Mouse (Mus musculus) liver, embryonic 14 days (tissue): Measurements from ENCODE around the gene Ears2. TPM values are rescaled to one million over a fixed set of nuclear protein-coding genes. Genes with fewer than 3 reads are reported as not detected.

Source experiments
- polyA plus RNA-seq: library from polyadenylated mRNA; depleted of rRNA; stranded (reverse); fragments of >200 nt; gene quantifications from 2 replicates; pipeline ENCODE4 v1.2.3, GENCODE M21; 2012; rRNA removed

The Ears2 gene
- 3.6 and 4.1 TPM in 2 replicates for polyA plus RNA-seq

DNA sequence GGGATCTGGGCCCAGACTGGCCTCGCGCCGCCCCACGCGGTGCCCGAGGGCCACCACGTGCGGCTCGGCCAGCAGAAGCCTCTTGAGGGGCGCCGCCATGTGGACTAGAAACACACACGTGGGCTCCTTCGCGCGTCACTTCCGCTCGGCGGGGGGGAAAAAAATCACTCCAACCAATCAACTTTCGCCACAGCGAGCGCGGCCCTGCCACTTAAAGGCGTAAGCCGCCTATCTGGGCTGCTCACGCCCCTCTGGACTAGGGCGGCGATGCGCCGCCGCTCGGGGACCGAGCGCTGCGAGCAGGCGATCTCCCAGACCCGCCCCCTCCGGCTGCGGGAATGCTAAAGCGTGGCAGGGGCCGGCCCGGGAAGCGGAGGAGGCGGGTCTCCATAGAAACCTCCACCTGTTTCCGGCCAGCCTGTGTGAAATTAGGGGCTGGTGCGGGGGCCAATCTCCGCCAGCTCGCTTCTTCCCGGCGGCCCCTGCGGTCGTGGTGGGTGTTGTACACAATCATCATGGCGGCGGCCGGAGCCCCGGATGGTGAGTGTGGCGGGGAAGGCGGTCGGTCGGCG, at the start of gene Ears2, which contains the start of gene Ubfd1:
Gene Ears2 (minus strand): TSS at position 319 of the 572 bp plus-strand sequence.
Gene Ubfd1 (plus strand): TSS at position 231 of the 572 bp plus-strand sequence.

DNA sequence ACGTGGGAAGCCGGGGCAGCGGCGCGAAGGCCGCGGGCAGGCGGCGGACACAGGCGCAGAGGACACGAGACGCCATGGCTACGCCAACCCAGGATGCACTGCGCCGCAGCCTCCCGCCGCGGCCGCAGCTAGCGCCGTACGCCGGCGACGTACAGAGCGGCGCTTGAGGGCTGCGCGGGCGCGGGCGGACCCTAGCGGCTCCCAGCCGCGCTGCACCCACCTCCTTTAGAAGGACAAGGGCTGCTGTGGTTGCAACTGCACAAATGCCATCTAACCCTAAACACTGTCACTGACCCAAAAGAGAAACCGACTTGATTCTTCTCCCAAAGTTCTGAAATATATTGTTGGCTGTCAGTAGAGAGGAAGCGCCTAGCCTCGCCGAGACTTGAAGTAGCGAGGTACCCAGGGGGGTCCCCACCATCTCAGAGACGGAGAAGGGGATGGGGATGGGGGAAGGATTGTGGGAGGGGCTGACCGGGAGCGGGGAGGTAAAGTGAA, 34.7 kb upstream of the Ears2 start, which contains the start of gene Ndufab1:
Gene Ndufab1 (minus strand): TSS at position 140 of the 498 bp plus-strand sequence.

DNA sequence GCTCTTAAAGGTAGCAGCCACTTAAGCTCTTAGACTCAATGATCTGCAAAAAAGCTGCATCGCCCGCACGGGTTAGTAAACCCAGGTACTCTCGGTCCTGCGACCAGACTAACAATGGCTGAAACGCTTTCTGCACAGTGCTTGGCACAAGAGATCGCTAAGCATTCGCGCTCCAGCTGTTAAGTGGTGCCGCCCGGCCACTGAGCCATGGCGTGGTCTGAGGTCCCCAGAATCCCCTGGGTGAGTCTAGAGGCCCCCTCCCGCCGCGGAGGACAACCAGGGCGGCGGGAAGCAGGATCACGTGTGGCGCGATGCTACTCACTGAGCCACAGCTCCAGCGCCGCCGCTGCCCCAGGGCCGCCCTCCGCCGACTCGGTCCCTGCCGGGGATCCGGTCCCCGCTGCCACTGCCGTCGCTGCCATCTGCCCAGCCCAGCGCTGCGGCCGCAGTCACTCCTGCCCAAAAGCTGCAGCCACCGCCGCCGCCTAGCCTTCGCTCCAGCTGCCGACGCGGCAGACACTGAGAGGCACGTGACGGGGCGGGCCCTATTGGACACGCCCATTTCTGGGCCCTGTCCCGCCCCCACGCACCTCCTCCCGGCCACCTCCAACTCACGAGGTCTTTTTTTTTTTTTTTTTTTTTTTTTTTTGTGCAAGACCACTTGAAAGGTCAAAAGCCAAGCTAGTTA, 46.3 kb downstream of the Ears2 start, which contains the start of gene Gga2:
Gene Gga2 (minus strand): TSS at position 556 of the 688 bp plus-strand sequence.

Other genes with a start within 250 kb of the Ears2 start
- gene Scnn1b, start 202.2 kb downstream of the Ears2 start, polyA plus RNA-seq: 0.01 TPM in 1 of 2 replicates, not detected in the other
- 6.0 and 6.9 TPM in 2 replicates for gene Cog7, start 85.6 kb downstream of the Ears2 start, polyA plus RNA-seq
- 18.0 and 23.2 TPM in 2 replicates for gene Gga2, start 46.0 kb downstream of the Ears2 start, polyA plus RNA-seq
- gene Ubfd1, start 88 bp downstream of the Ears2 start, polyA plus RNA-seq: 11.3 and 13.3 TPM in 2 replicates
- gene Ndufab1, start 34.6 kb upstream of the Ears2 start, polyA plus RNA-seq: 74.9 and 89.4 TPM in 2 replicates
- 9.3 and 9.5 TPM in 2 replicates for gene Palb2, start 65.7 kb upstream of the Ears2 start, polyA plus RNA-seq
- gene Dctn5, start 65.8 kb upstream of the Ears2 start, polyA plus RNA-seq: 31.4 and 36.7 TPM in 2 replicates
- 55.1 and 65.3 TPM in 2 replicates for gene Plk1, start 92.2 kb upstream of the Ears2 start, polyA plus RNA-seq
- gene Ern2, start 118.9 kb upstream of the Ears2 start, polyA plus RNA-seq: not detected in 2 replicates
- gene Chp2, start 152.2 kb upstream of the Ears2 start, polyA plus RNA-seq: 0.97 and 1.1 TPM in 2 replicates
- 1.3 and 2.0 TPM in 2 replicates for gene Prkcb, start 221.5 kb upstream of the Ears2 start, polyA plus RNA-seq